Mouse (Mus musculus) lung, adult 18-20 months (tissue): ENCODE results near the gene Npy5r.
A peak's percentile ranks its signal among the peaks of the same experiment; 100 is the strongest.

ENCODE experiments used
- DNase-seq, 2 experiments: peaks; one replicate each; pipeline ENCODE4 v3.0.0; 2022; ENCODE audit warnings: mixed read lengths in 2 of 2

The Npy5r gene

DNA sequence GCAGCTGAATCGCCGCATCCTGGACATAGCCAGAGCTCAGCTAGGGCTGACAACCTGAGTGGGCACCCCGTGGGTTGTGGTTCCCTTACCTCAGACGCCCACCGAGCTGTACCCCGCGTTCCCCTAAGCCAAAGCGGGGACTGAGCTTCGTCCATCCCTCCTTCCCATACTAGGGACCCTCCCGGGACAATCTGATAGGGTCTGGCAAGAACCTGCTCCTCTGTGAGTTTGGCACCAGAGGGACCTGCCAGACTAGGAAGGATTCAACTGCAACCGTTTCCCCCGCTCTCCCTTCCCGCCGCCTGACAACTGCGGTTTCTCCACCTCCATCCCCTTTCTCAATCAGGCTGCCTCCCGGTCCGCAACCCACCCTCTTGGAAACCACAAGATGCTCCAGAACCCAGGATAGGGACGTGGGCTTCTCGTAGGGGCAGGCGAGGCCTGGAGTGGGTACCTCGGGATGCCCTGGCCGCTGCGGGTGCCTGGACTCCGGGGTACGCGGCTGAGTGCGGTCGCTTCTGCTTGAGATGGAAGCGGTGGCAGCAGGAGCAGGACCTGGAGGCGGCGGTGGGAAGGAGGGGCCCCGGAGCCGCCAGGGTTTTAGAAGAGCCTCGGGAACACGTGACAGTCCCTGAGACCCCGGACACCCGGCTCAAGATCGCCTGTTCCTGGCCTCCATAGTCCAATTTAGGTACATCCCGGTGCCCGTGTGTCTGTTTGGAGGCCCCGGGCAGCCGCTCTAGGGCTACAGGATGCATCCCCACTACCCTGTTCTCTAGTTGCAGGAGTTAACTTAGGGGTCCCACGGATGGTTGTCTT lies at the start of gene Npy5r:
Npy5r (minus strand) TSS at position 618 of the 819 bp plus-strand sequence.
- DNase-seq, result no peak

DNA sequence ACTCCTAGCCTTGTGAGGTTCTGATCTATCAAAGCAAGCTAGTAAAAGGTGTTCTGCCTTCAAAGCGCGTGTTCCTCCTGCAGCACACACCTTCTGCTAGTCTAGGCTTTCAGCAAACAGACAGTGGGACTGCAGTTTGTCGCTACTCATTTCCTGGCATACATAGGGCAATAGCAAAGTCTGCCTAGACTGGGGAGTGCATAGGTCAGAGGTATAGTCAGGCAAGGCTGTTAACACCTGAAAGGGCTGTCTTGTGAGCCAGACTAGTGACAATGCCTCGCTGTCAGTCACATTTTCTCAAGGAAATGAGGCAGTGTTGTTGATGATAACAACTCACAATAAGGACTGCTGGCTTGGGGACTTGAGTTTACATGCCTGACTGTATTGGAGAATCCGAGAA lies 44.0 kb upstream of the Npy5r start:
- no peak for DNase-seq

DNA sequence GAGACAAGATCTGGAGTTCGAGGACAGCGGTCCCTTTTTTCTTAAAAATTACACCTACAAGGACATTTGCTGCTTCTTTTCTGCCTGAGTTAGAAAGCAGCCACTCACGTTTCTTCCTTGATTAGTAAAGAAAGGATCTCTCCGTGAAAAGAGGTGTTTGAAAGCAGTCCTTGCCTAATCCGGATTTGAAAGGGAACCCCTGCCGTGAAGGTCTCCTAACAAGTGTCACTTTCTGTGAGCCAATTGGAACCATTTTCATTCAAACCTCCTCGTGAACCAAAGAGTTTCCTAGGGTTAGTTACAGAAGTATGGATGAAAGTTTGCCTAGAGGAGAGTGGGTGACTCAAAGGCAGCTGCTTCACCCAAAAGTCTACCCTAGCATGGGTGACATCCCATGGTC lies 41.5 kb upstream of the Npy5r start:
- DNase-seq, result no peak

DNA sequence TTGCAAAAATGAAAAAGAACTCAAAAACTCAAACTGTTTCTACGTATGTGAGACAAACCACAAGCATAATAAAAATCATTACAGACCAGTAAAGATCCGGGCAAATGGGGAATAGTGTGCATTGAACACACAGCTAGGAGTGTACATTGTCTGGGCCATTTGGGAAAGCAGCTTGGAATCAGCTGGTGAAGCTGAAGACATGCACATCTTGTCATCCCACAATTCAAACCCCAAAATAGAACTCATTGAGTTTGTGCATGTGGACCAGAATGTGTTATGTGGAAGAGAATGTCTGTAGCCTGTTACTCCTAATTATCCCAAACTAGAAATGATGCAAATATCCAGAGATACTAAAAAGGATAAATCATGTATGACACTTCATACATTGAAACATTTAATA lies 34.9 kb upstream of the Npy5r start:
- DNase-seq, result no peak

- DNase-seq, result no peak
These were observed 26.5 kb upstream of the Npy5r start for GRCm38 (mm10) chr8:66714324-66714975.

DNA sequence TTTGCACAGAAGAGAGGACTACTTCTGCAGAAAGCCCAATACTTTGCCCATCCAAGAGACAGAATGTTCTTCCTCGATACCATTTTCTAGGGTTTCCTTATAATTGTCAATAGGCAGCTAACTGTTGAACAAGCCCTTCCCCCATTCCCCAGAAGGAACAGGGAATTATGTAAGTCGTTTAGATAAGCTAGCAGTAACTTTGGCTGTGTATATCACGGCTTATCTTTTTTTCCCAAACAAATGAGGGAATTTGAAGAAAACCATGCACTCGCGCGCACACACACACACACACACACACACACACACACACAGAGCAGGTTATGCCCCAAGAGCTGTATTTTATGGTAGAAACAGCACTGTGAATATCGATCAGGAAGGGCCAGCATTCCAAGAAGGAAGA lies 10.9 kb upstream of the Npy5r start:
- DNase-seq, result no peak

- DNase-seq, result no peak
These were observed 10.1 kb upstream of the Npy5r start for GRCm38 (mm10) chr8:66698011-66698410.

DNA sequence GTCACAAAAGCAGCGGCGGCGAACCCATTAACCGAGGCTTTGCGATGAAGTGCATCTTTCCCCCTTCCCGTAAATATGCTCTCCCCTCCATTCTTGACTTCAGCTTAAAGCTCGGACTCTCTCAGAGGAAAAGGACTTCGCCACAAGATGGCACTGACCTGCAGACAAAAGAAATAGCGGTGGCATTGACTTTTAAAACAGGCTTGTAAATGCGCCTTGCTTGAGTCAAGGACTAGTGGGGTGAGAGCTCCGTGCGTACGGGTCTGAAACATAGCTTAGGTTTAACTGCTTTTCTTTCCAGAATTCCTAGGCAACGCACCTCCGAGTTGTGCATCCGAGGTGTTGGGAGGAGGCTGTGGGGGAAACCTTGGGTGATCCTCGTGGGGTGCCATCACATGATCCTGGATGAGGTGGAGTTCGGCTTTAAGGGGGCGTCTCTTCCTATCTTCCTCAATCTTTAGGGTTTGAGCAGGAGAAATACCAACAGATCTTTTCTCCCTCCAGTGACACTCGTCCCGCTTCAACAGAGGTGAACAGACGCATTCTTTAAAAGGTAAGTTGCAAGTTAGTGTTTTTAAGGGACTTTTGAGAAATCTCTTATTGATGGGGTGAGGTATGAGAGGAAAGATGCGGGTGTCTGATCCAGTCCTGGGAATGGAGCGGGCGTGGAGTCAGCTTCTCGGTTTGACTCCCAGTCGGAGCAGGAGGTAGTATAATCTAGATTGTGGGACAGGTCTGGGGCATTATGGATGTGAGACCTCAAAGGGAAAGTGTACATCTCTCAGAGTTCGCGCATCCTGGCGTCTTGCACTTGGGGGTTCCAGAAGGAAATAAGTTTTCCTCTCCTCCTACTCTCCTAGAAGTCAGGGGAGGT lies 9.3 kb upstream of the Npy5r start, which contains the start of gene Npy1r:
Npy1r (plus strand) TSS at position 223 of the 874 bp plus-strand sequence.
- DNase-seq, result peak; percentile 4 to 12

- DNase-seq, result no peak
These were observed 2.5 kb upstream of the Npy5r start for GRCm38 (mm10) chr8:66690402-66690801.

DNA sequence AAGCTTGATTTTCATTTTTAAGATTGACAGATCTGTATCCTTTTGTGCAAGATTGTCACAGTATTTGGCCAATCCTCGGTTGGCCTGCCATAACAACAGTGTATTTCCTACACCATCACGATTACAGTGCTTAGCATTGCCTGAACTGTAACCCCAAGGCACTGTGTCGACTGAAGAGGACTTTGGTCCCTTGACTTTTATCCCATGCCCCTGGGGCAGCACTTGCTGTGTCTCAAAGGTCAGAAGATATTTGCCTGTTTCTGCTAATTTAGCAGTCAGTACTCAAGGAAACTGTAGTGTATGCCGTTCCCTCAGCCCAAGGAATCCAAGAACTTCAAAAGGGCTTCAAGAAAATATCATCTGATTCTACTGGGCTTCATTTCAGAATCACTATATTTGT lies 871 bp upstream of the Npy5r start:
- DNase-seq, result no peak

DNA sequence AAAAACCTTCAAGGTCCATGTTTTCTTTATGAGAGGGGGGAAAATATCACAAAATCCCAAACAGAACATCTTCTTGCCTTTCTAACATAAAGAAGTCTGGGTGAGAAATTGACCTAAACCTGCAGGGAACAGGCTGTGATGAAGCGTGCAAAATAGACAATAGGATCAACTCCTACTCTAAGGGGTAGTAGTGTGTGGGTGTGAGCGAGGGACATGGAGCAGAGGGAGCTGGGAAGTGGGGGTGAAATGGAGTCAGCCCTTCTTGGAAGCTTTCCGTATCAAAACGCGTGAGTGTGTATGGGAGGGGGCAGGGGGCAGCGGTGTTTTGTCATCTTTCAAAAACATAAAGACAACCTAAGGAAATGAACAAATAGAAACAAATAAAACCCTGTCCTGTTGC lies 467 bp upstream of the Npy5r start:
- DNase-seq, result no peak

- no peak for DNase-seq
These were observed 6.7 kb downstream of the Npy5r start for GRCm38 (mm10) chr8:66681261-66681660.

GRCm38 (mm10) chr8:66630721-66631120 lies 57.2 kb downstream of the Npy5r start:
- DNase-seq, result no peak
